ENCODE assay signal across 8 mouse cellular contexts in the genomic region with DNA sequence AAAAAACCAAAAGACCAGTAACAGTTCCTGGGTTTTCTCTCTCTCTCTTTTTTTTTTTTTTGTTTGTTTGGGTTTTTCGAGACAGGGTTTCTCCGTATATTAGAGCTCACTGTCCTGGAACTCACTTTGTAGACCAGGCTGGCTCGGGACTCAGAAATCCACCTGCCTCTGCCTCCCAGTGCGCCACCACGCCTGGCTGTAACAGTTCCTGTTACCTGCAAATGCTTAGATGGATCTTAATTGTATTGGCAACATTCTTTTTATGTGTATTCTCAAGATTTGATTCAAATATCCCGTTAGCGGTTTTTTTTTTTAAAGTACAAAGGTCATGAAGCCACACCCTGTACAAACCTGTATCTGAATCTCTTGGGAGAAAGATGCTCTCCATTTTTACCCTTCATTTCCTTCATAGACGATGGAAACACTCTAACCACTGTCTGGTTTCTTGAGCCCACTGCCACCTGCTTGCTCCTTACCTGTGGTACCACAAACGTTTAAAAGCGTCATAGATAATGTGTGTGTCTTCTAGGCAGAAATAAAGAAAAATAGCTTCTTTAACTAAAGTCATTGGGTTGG. TPM values are rescaled to one million over a fixed set of nuclear protein-coding genes. Genes with fewer than 3 reads are reported as not detected.
DNase-seq lines count a peak whose midpoint lies in the region; ATAC-seq lines count a peak whose summit lies in the region.

No protein-coding gene starts in this region.

- peak overlapping the region; percentile 99 for H3K4me3 ChIP-seq in liver, embryonic 12.5 days

- peaks cover 66% of the 10 kb centered on the region for H3K4me1 ChIP-seq in liver, embryonic 12.5 days

- WGBS in liver, embryonic 12.5 days (ENCODE audit: insufficient replicate concordance) = 38% methylated on average over 10 of the region's 10 CpGs

- H3K4me2 ChIP-seq in liver, embryonic 12.5 days = peak overlapping the region; percentile 86

- H3K9ac ChIP-seq in liver, embryonic 12.5 days = peak overlapping the region; percentile 97

- no peaks in the 10 kb centered on the region for H3K27me3 ChIP-seq in liver, embryonic 12.5 days (replicated peaks)

- peak; percentile 14 for DNase-seq in embryo, embryonic 10.5 days (ENCODE audit: low spot score)
- no peak for DNase-seq in embryo, embryonic 11 days
- peak; percentile 20 for DNase-seq in thymus, postnatal 4 days
- DNase-seq in thymus, postnatal 10 days (ENCODE audit: low spot score in 2 of 2) = no peak
- DNase-seq in adrenal gland, postnatal 10 days = no peak
- no peak for DNase-seq in layer of hippocampus, postnatal 25 days (ENCODE audit: extremely low spot score in 1 of 2, low spot score in 1 of 2)

- peak overlapping the region; percentile 92 for H3K27ac ChIP-seq in liver, embryonic 12.5 days

- no peak for ATAC-seq in liver, embryonic 12.5 days
- ATAC-seq in megakaryocyte-erythroid progenitor cell, adult 5-6 weeks (replicated peaks; ENCODE audit: low FRiP score, low TSS enrichment, poor library complexity, severe bottlenecking) = no peak

- no peaks in the 10 kb centered on the region for H3K9me3 ChIP-seq in liver, embryonic 12.5 days (replicated peaks)

- H3K36me3 ChIP-seq in liver, embryonic 12.5 days = peaks cover 47% of the 10 kb centered on the region

RNA-seq across cellular contexts. Expression of gene Zbtb11, which starts 1.0 kb away (rescaled TPM):
- 17.5 and 17.6 TPM in 2 replicates for polyA plus RNA-seq in liver, embryonic 12.5 days (2016; fragmentation: Nextera tagmentation; extraction: Ambion mirVana)
- 10 to 100 TPM; 17.0 to 17.7 TPM for total RNA-seq in adrenal gland, postnatal 10 days (2021)
- 25.0 and 34.7 TPM in 2 replicates for total RNA-seq in megakaryocyte-erythroid progenitor cell, adult 5-6 weeks (2014; fragmentation: Nextera tagmentation)
- 44.4 and 53.5 TPM in 2 replicates for total RNA-seq in megakaryocyte-erythroid progenitor cell, adult 5-6 weeks (2017)
- total RNA-seq in layer of hippocampus, postnatal 25 days (2021) = 10 to 100 TPM; 46.2 to 47.3 TPM

RNA-seq across cellular contexts. Expression of gene Rpl24, which starts 6.6 kb away (rescaled TPM):
- polyA plus RNA-seq in liver, embryonic 12.5 days (2016; fragmentation: Nextera tagmentation; extraction: Ambion mirVana) = 638 and 654 TPM in 2 replicates
- total RNA-seq in adrenal gland, postnatal 10 days (2021) = 100 to 1,000 TPM; 800 to 819 TPM
- total RNA-seq in megakaryocyte-erythroid progenitor cell, adult 5-6 weeks (2014; fragmentation: Nextera tagmentation) = 2,115 and 2,210 TPM in 2 replicates
- total RNA-seq in megakaryocyte-erythroid progenitor cell, adult 5-6 weeks (2017) = 2,337 and 2,464 TPM in 2 replicates
- 100 to 1,000 TPM; 367 to 413 TPM for total RNA-seq in layer of hippocampus, postnatal 25 days (2021)

RNA-seq across cellular contexts. Expression of gene Cep97, which starts 38.1 kb away (rescaled TPM):
- 5.7 and 6.0 TPM in 2 replicates for polyA plus RNA-seq in liver, embryonic 12.5 days (2016; fragmentation: Nextera tagmentation; extraction: Ambion mirVana)
- total RNA-seq in adrenal gland, postnatal 10 days (2021) = 1 to 10 TPM; 7.4 to 8.1 TPM
- total RNA-seq in megakaryocyte-erythroid progenitor cell, adult 5-6 weeks (2014; fragmentation: Nextera tagmentation) = 19.2 and 21.7 TPM in 2 replicates
- total RNA-seq in megakaryocyte-erythroid progenitor cell, adult 5-6 weeks (2017) = 15.8 and 32.9 TPM in 2 replicates
- 10 to 100 TPM; 13.4 to 14.2 TPM for total RNA-seq in layer of hippocampus, postnatal 25 days (2021)

RNA-seq across cellular contexts. Expression of gene Pcnp, which starts 56.8 kb away (rescaled TPM):
- polyA plus RNA-seq in liver, embryonic 12.5 days (2016; fragmentation: Nextera tagmentation; extraction: Ambion mirVana) = 140 and 142 TPM in 2 replicates
- total RNA-seq in adrenal gland, postnatal 10 days (2021) = 10 to 100 TPM; 79.8 to 83.7 TPM
- 124 TPM in 2 replicates for total RNA-seq in megakaryocyte-erythroid progenitor cell, adult 5-6 weeks (2014; fragmentation: Nextera tagmentation)
- total RNA-seq in megakaryocyte-erythroid progenitor cell, adult 5-6 weeks (2017) = 128 and 165 TPM in 2 replicates
- 100 to 1,000 TPM; 147 to 159 TPM for total RNA-seq in layer of hippocampus, postnatal 25 days (2021)

Comparison
In these comparisons a context has a peak if more than half of its experiments do, and no peak if none do; other contexts are left out.
1. DNase-seq: peak in embryo, embryonic 10.5 days (single experiment) and thymus, postnatal 4 days (single experiment); none in embryo, embryonic 11 days (single experiment), thymus, postnatal 10 days (0 of 2), adrenal gland, postnatal 10 days (single experiment) and layer of hippocampus, postnatal 25 days (0 of 2).